Mouse (Mus musculus) heart, embryonic 14.5 days (tissue): ENCODE measurements around the gene Tagln2. TPM values are rescaled to one million over a fixed set of nuclear protein-coding genes. Genes with fewer than 3 reads are reported as not detected.
A peak's percentile ranks its signal among the peaks of the same experiment; 100 is the strongest.

Experiments
- ATAC-seq: fragments of 200-750 bp; cut with Nextera tagmentation; 2 replicates; pipeline ENCODE4 v1.8.0; 2017; ENCODE audit warnings: low read depth, moderate TSS enrichment; ENCODE audit not compliant: insufficient number of reproducible peaks, insufficient read depth, low FRiP score
- H3K27ac ChIP-seq, 2 experiments: fragments of 200-500 bp in 1 of 2; fragments of 300-500 bp in 1 of 2; sonication (generic) in 1 of 2; replicated peaks in 1 of 2; 2 replicates each; pipeline ENCODE4 v1.5.1; 2012 to 2014; ENCODE audit warnings: low read depth in 2 of 2, low read length in 2 of 2, control low read depth in 1 of 2, mild to moderate bottlenecking in 1 of 2, mixed read lengths in 1 of 2; ENCODE audit not compliant: control insufficient read depth in 1 of 2, insufficient read depth in 1 of 2
- H3K27me3 ChIP-seq: fragments of 300-500 bp; sonication (generic); 2 replicates; pipeline ENCODE4 v1.6.1; 2014; ENCODE audit warnings: mild to moderate bottlenecking, low read length, control low read depth; ENCODE audit not compliant: control insufficient read depth, insufficient read depth
- H3K36me3 ChIP-seq: fragments of 300-500 bp; sonication (generic); 2 replicates; pipeline ENCODE4 v1.6.1; 2014; ENCODE audit warnings: mild to moderate bottlenecking, control low read depth, low read length, mixed read lengths; ENCODE audit not compliant: control insufficient read depth, insufficient read depth
- H3K4me1 ChIP-seq, 2 experiments: fragments of 200-500 bp in 1 of 2; fragments of 300-500 bp in 1 of 2; sonication (generic) in 1 of 2; 2 replicates each; pipeline ENCODE4 v1.6.1; 2012 to 2014; ENCODE audit warnings: low read length in 2 of 2, control low read depth in 1 of 2, mixed read lengths in 1 of 2; ENCODE audit not compliant: control insufficient read depth in 2 of 2, insufficient read depth in 2 of 2
- H3K4me2 ChIP-seq: fragments of 300-500 bp; sonication (generic); 2 replicates; pipeline ENCODE4 v1.6.1; 2014; ENCODE audit warnings: mild to moderate bottlenecking, low read length
- H3K4me3 ChIP-seq, 2 experiments: fragments of 200-500 bp in 1 of 2; fragments of 300-500 bp in 1 of 2; sonication (generic) in 1 of 2; 2 replicates each; pipeline ENCODE4 v1.5.1; 2012 to 2014; ENCODE audit warnings: low read length in 2 of 2, mild to moderate bottlenecking in 2 of 2, control low read depth in 1 of 2, low read depth in 1 of 2, moderate library complexity in 1 of 2; ENCODE audit not compliant: control insufficient read depth in 1 of 2, insufficient read depth in 1 of 2
- H3K9ac ChIP-seq: fragments of 300-500 bp; sonication (generic); 2 replicates; pipeline ENCODE4 v1.6.1; 2014; ENCODE audit warnings: mild to moderate bottlenecking, low read length
- H3K9me3 ChIP-seq: fragments of 300-500 bp; sonication (generic); 2 replicates; pipeline ENCODE4 v1.6.1; 2016; ENCODE audit warnings: low read length, control low read depth; ENCODE audit not compliant: control insufficient read depth
- WGBS: fragments of 180-500 bp; shearing (Covaris S2); extraction: QIAGEN DNeasy Blood & Tissue Kit; methylation state at CpG from one replicate; pipeline ENCODE4 v1.1.7; 2014; 5-methylcytosine and 5-hydroxymethylcytosine counted together
- polyA plus RNA-seq: library from polyadenylated mRNA; unstranded; fragments of >200 nt; fragmentation: Nextera tagmentation; extraction: Ambion mirVana; gene quantifications from 2 replicates; pipeline ENCODE4 v1.2.1, GENCODE M21; 2014

Gene Tagln2
- polyA plus RNA-seq, 1 experiment from 2014 or later, result 187 TPM

DNA sequence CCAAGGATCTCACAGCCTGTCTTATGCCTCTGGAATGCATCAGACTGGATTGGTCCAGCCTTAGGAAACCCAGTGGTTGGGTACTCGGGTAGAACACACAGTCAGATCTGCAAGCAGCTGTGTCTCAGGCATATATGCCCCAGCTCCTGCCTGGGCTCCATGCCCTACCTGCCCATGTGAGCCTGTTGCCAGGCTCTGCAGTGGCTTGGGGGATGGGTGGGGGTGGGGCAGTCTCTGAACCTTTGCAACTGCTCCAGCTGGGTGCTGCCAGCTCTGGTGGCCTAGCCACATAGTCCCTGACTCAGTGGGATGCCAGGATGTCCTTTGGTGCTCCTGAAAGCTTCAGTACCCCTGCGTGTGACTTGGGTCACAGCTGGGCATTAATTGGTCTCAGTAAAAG lies 49.5 kb downstream of the Tagln2 start:
- peaks cover 4% of the 10 kb centered on the region; the same call in 1 of the 2 replicates for H3K27me3 ChIP-seq
- H3K9me3 ChIP-seq, result no peaks in the 10 kb centered on the region
- ATAC-seq, result no peak
- H3K4me1 ChIP-seq, result peaks cover 19 to 22% of the 10 kb centered on the region in 2 experiments
- H3K27ac ChIP-seq, result no peak overlapping the region
- H3K4me3 ChIP-seq, result no peak overlapping the region
- 0 out of 2 replicates have a peak overlapping the region, but pooled peaks have one; percentile 44 for H3K9ac ChIP-seq
- peak overlapping the region; percentile 68; the same call in 1 of the 2 replicates for H3K4me2 ChIP-seq
- no peaks in the 10 kb centered on the region for H3K36me3 ChIP-seq
- WGBS, result 19% methylated on average over 2 of the region's 2 CpGs

GRCm38 (mm10) chr1:172549717-172550116 lies 49.9 kb downstream of the Tagln2 start:
- Histone ChIP-seq H3K27me3 (peaks cover 4% of the 10 kb centered on the region; the same call in 1 of the 2 replicates), H3K4me2 (peak overlapping the region; percentile 68), H3K4me1 (peaks cover 19 to 22% of the 10 kb centered on the region in 2 experiments), H3K9ac (peak overlapping the region; percentile 44; the same call in 1 of the 2 replicates), H3K4me3 (peak overlapping the region; percentile 36 to 41), H3K9me3 (no peaks in the 10 kb centered on the region), H3K36me3 (no peaks in the 10 kb centered on the region), H3K27ac (no peak overlapping the region)
- no peak for ATAC-seq
- 8% methylated on average over 8 of the region's 8 CpGs for whole genome bisulfite sequencing

DNA sequence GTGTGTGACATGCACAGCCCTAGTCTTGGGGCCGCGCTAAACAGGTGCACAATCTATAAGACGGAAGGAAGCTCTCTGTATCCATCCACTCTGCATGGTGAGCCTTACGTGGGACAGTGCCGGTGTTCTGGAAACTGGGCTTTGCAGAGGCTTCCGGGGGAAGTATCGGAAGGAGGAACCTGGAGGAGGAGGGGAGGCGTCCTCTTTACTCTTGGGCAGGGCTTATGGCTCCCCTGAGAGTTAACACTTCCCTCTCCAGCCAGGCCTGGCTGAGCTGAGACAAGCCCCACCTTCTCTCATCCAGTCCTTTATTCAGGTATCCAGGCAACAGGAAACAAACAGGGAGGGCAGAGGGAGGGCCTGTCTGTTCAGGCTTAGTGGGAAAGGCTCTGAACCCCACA lies 50.7 kb downstream of the Tagln2 start:
- Histone ChIP-seq H3K36me3 (no peaks in the 10 kb centered on the region), H3K9ac (peak overlapping the region; percentile 44), H3K4me2 (peak overlapping the region; percentile 68), H3K27ac (no peak overlapping the region), H3K4me1 (peaks cover 19 to 22% of the 10 kb centered on the region in 2 experiments), H3K27me3 (peaks cover 4% of the 10 kb centered on the region; the same call in 1 of the 2 replicates), H3K9me3 (no peaks in the 10 kb centered on the region), H3K4me3 (peak overlapping the region; percentile 36 to 41)
- ATAC-seq, result peak; percentile 73
- WGBS, result 0% methylated on average over 8 of the region's 8 CpGs

- Histone ChIP-seq H3K4me1 (peaks cover 19 to 22% of the 10 kb centered on the region in 2 experiments), H3K9me3 (no peaks in the 10 kb centered on the region), H3K4me3 (peak overlapping the region; percentile 36 to 41; a peak in 3 of 4 replicates), H3K27ac (no peak overlapping the region), H3K9ac (peak overlapping the region; percentile 44; the same call in 1 of the 2 replicates), H3K27me3 (peaks cover 4% of the 10 kb centered on the region; the same call in 1 of the 2 replicates), H3K4me2 (peak overlapping the region; percentile 68), H3K36me3 (no peaks in the 10 kb centered on the region)
- 24% methylated on average over 7 of the region's 7 CpGs for WGBS
- no peak for ATAC-seq
Measured at GRCm38 (mm10) chr1:172551009-172551408, 51.2 kb downstream of the Tagln2 start.

DNA sequence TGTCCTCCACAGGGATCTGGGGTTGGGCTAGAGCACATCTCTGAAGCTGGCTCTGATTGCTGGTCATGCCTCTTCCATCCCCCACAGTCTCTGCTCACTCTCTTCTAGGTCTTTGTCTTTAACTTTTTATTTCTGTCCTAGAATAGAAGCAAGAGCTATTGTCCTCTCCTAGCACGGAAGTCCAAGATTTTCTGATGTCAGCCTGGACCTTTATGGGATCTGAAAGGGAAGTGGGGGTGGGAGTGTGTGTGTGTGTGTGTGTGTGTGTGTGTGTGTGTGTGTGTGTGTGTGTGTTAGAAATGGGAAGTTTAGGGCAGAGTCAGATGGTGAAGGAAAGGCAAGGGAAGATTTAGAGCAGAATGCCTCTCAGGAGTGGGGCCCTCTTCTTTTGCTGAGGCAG lies 52.8 kb downstream of the Tagln2 start:
- ATAC-seq, result no peak
- peaks cover 7% of the 10 kb centered on the region for H3K27me3 ChIP-seq
- H3K9ac ChIP-seq, result no peak overlapping the region
- no peak overlapping the region for H3K4me2 ChIP-seq
- 56% methylated on average over 1 of the region's 1 CpGs for WGBS
- no peaks in the 10 kb centered on the region for H3K36me3 ChIP-seq
- H3K4me1 ChIP-seq, result peaks cover 19 to 22% of the 10 kb centered on the region in 2 experiments
- H3K9me3 ChIP-seq, result no peaks in the 10 kb centered on the region
- no peak overlapping the region for H3K4me3 ChIP-seq
- H3K27ac ChIP-seq, result peak overlapping the region in 1 of 2 experiments; percentile 25; a peak in 1 of 4 replicates

GRCm38 (mm10) chr1:172555638-172556037 lies 55.8 kb downstream of the Tagln2 start, which contains the start of gene Vsig8:
Vsig8 (plus strand) TSS chr1:172555938.
- Histone ChIP-seq H3K36me3 (no peaks in the 10 kb centered on the region), H3K4me2 (no peak within 1 kb of the TSS), H3K27ac (no peak within 1 kb of the TSS), H3K4me1 (peaks cover 7 to 19% of the 10 kb centered on the region in 2 experiments), H3K27me3 (peaks cover 21% of the 10 kb centered on the region), H3K9me3 (no peaks in the 10 kb centered on the region), H3K9ac (no peak within 1 kb of the TSS), H3K4me3 (no peak within 1 kb of the TSS)
- ATAC-seq, result no peak
- 70% methylated on average over 11 of the region's 11 CpGs for WGBS

Other genes with a start within 250 kb of the Tagln2 start
- gene Atp1a4, start 241.6 kb upstream of the Tagln2 start, polyA plus RNA-seq, result 0.23 and 0.26 TPM in 2 replicates
- gene Igsf8, start 238.4 kb upstream of the Tagln2 start, polyA plus RNA-seq, result 20.7 and 24.7 TPM in 2 replicates
- gene Atp1a2, start 202.0 kb upstream of the Tagln2 start, polyA plus RNA-seq, result 5.3 and 7.3 TPM in 2 replicates
- gene Kcnj9, start 170.7 kb upstream of the Tagln2 start, polyA plus RNA-seq, result not detected in 2 replicates
- not detected in 2 replicates for gene Kcnj10, start 158.8 kb upstream of the Tagln2 start, polyA plus RNA-seq
- gene Pigm, start 123.5 kb upstream of the Tagln2 start, polyA plus RNA-seq, result 5.6 and 6.3 TPM in 2 replicates
- gene Slamf9, start 24.7 kb upstream of the Tagln2 start, polyA plus RNA-seq, result 1.5 and 1.6 TPM in 2 replicates
- 2.0 and 5.0 TPM in 2 replicates for gene Igsf9, start 18.3 kb upstream of the Tagln2 start, polyA plus RNA-seq
- gene Cfap45, start 20.8 kb downstream of the Tagln2 start, polyA plus RNA-seq, result 2.0 and 2.6 TPM in 2 replicates
- gene Vsig8, start 55.9 kb downstream of the Tagln2 start, polyA plus RNA-seq, result 0.22 and 0.23 TPM in 2 replicates
- gene Slamf8, start 90.5 kb downstream of the Tagln2 start, polyA plus RNA-seq, result 0.12 TPM in 1 of 2 replicates, not detected in the other
- gene Fcrl6, start 102.5 kb downstream of the Tagln2 start, polyA plus RNA-seq, result not detected in 2 replicates
- 13.6 and 13.7 TPM in 2 replicates for gene Dusp23, start 132.9 kb downstream of the Tagln2 start, polyA plus RNA-seq
- not detected in 2 replicates for gene Crp, start 198.0 kb downstream of the Tagln2 start, polyA plus RNA-seq